Mouse (Mus musculus) liver, embryonic 13.5 days (tissue): Measurements from ENCODE around the gene Pitpnb. TPM values are rescaled to one million over a fixed set of nuclear protein-coding genes. Genes with fewer than 3 reads are reported as not detected.

Source experiments
- ATAC-seq: fragments of 200-750 bp; cut with Nextera tagmentation; 2 replicates; pipeline ENCODE4 v1.8.0; 2017; ENCODE audit warnings: low read depth, mild to moderate bottlenecking, moderate number of reproducible peaks, moderate library complexity
- DNase-seq: peaks from one replicate; pipeline ENCODE4 v3.0.0; 2022
- H3K27ac ChIP-seq: fragments of 300-500 bp; sonication (generic); 2 replicates; pipeline ENCODE4 v1.5.1; 2015; ENCODE audit warnings: moderate library complexity, mild to moderate bottlenecking, inconsistent platforms
- H3K27me3 ChIP-seq: fragments of 300-500 bp; sonication (generic); 2 replicates; pipeline ENCODE4 v1.6.1; 2015; ENCODE audit warnings: mild to moderate bottlenecking, inconsistent platforms
- H3K36me3 ChIP-seq: fragments of 300-500 bp; sonication (generic); 2 replicates; pipeline ENCODE4 v1.6.1; 2015; ENCODE audit warnings: mild to moderate bottlenecking, inconsistent platforms
- H3K4me1 ChIP-seq: fragments of 300-500 bp; sonication (generic); replicated peaks from 2 replicates; pipeline ENCODE4 v1.6.1; 2015; ENCODE audit warnings: inconsistent platforms
- H3K4me2 ChIP-seq: fragments of 300-500 bp; sonication (generic); 2 replicates; pipeline ENCODE4 v1.6.1; 2015; ENCODE audit warnings: inconsistent platforms, mild to moderate bottlenecking, moderate library complexity
- H3K4me3 ChIP-seq: fragments of 300-500 bp; sonication (generic); replicated peaks from 2 replicates; pipeline ENCODE4 v1.5.1; 2015; ENCODE audit warnings: mild to moderate bottlenecking, inconsistent platforms
- H3K9ac ChIP-seq: fragments of 300-500 bp; sonication (generic); 2 replicates; pipeline ENCODE4 v1.6.1; 2015; ENCODE audit warnings: mild to moderate bottlenecking, inconsistent platforms
- H3K9me3 ChIP-seq: fragments of 300-500 bp; sonication (generic); replicated peaks from 2 replicates; pipeline ENCODE4 v1.6.1; 2016; ENCODE audit warnings: inconsistent platforms
- WGBS: fragments of 180-500 bp; shearing (Covaris S2); methylation state at CpG from one replicate; pipeline ENCODE4 v1.1.7; 2015; ENCODE audit not compliant: insufficient replicate concordance; 5-methylcytosine and 5-hydroxymethylcytosine counted together
- polyA plus RNA-seq: library from polyadenylated mRNA; unstranded; fragments of >200 nt; fragmentation: Nextera tagmentation; extraction: Ambion mirVana; gene quantifications from 2 replicates; pipeline ENCODE4 v1.2.1, GENCODE M21; 2015

Pitpnb gene
- polyA plus RNA-seq, 1 experiment from 2014 or later = 41.1 TPM

- Histone ChIP-seq H3K9ac (no peak overlapping the region), H3K27me3 (peaks cover 43% of the 10 kb centered on the region), H3K4me2 (no peak overlapping the region), H3K4me1 (peaks cover 17% of the 10 kb centered on the region), H3K4me3 (no peak overlapping the region), H3K27ac (no peak overlapping the region), H3K9me3 (no peaks in the 10 kb centered on the region; the same call in 1 of the 2 replicates), H3K36me3 (0 out of 2 replicates have a peak, but pooled peaks cover 5% of the 10 kb centered on the region)
- WGBS = 81% methylated on average over 4 of the region's 4 CpGs
- ATAC-seq (no peak), DNase-seq (no peak)
Observed at GRCm38 (mm10) chr5:111423616-111424015, 93.1 kb downstream of the Pitpnb start.

DNA sequence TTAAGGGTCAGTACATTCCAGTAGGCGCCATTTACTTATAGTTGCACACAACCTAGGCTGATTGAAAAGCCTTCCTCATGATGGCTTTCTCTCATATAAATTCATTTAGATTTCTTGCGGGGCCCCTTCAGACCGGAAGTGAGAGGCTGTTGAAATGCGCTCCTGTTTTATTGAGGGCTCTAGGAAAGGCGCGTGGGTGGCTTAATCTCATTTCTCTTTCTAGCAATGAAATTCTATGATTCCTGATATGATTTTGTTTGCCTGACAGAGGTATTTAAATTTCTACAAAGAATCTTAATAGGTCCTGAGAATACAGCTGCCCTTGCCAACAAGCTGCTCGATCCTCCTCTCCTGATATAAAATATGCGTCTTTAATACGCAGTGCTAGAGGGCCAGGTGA is 95.2 kb downstream of the Pitpnb start:
- Histone ChIP-seq H3K27me3 (peaks cover 24% of the 10 kb centered on the region), H3K4me2 (no peak overlapping the region), H3K4me3 (no peak overlapping the region), H3K27ac (no peak overlapping the region), H3K9me3 (no peaks in the 10 kb centered on the region; the same call in 1 of the 2 replicates), H3K36me3 (0 out of 2 replicates have a peak, but pooled peaks cover 5% of the 10 kb centered on the region), H3K4me1 (0 out of 2 replicates have a peak, but pooled peaks cover 3% of the 10 kb centered on the region), H3K9ac (no peak overlapping the region)
- no peak for ATAC-seq
- WGBS = 77% methylated on average over 9 of the region's 9 CpGs
- no peak for DNase-seq

GRCm38 (mm10) chr5:111426249-111426648 is 95.7 kb downstream of the Pitpnb start:
- Histone ChIP-seq H3K4me3 (no peak overlapping the region), H3K9ac (no peak overlapping the region), H3K4me1 (peaks cover 6% of the 10 kb centered on the region; the same call in 1 of the 2 replicates), H3K9me3 (no peaks in the 10 kb centered on the region; the same call in 1 of the 2 replicates), H3K36me3 (0 out of 2 replicates have a peak, but pooled peaks cover 3% of the 10 kb centered on the region), H3K27me3 (peaks cover 19% of the 10 kb centered on the region), H3K27ac (no peak overlapping the region), H3K4me2 (no peak overlapping the region)
- WGBS = 62% methylated on average over 5 of the region's 5 CpGs
- DNase-seq = no peak
- ATAC-seq = no peak

GRCm38 (mm10) chr5:111428882-111429281 is 98.3 kb downstream of the Pitpnb start:
- no peak overlapping the region for H3K27ac ChIP-seq
- H3K4me1 ChIP-seq = peaks cover 9% of the 10 kb centered on the region; the same call in 1 of the 2 replicates
- H3K4me2 ChIP-seq = no peak overlapping the region
- ATAC-seq (no peak), DNase-seq (no peak)
- H3K36me3 ChIP-seq = no peaks in the 10 kb centered on the region
- no peaks in the 10 kb centered on the region; the same call in 1 of the 2 replicates for H3K9me3 ChIP-seq
- H3K4me3 ChIP-seq = no peak overlapping the region
- 57% methylated on average over 6 of the region's 6 CpGs for WGBS
- peaks cover 4% of the 10 kb centered on the region; the same call in 1 of the 2 replicates for H3K27me3 ChIP-seq
- H3K9ac ChIP-seq = no peak overlapping the region

- DNase-seq (no peak), ATAC-seq (no peak)
- no peak overlapping the region for H3K9ac ChIP-seq
- no peak overlapping the region for H3K27ac ChIP-seq
- WGBS = 41% methylated on average over 7 of the region's 7 CpGs
- peaks cover 15% of the 10 kb centered on the region for H3K4me1 ChIP-seq
- 0 out of 2 replicates have a peak, but pooled peaks cover 3% of the 10 kb centered on the region for H3K27me3 ChIP-seq
- no peak overlapping the region for H3K4me2 ChIP-seq
- no peaks in the 10 kb centered on the region; the same call in 1 of the 2 replicates for H3K9me3 ChIP-seq
- H3K36me3 ChIP-seq = no peaks in the 10 kb centered on the region
- no peak overlapping the region for H3K4me3 ChIP-seq
Observed at GRCm38 (mm10) chr5:111429726-111430125, 99.2 kb downstream of the Pitpnb start.

DNA sequence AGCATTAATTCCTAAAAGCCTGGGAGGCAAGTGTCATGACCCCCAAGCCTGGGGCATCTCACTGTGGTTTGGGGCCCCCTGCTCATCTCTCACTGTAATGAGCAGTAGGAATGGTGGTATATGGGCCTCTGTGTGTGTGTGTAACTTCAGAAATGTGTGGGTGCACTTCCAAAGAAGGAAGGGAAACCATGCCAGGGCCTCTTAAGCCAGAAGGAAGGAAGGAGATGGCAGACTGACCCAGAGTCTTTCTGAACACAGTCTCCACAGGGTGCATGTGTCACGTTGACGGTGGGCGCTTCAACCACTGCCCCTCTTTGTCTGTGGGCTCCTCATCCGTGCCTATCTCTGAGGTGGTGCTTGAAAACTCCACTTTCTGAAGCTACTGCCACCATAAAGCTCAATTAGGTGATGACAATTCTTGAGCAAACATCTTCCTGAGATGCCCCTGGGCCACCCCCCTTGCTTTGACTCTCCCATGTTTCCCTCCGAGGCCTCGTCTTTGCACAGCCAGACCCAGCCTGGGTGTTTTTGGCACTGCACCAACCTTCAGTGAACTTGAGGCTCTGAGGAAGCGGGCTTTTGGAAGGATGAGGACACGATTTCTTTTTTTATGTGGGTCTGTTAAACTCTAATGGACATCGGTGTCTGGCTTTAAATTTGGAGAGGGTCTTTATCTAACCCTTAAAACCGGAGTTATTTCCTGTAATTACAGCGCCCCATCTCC is 100.6 kb downstream of the Pitpnb start:
- Histone ChIP-seq H3K36me3 (no peaks in the 10 kb centered on the region), H3K27me3 (0 out of 2 replicates have a peak, but pooled peaks cover 3% of the 10 kb centered on the region), H3K27ac (no peak overlapping the region), H3K4me2 (no peak overlapping the region), H3K4me3 (no peak overlapping the region), H3K4me1 (peaks cover 18% of the 10 kb centered on the region), H3K9ac (no peak overlapping the region), H3K9me3 (no peaks in the 10 kb centered on the region)
- ATAC-seq = no peak
- 60% methylated on average over 11 of the region's 11 CpGs for WGBS
- no peak for DNase-seq

GRCm38 (mm10) chr5:111432842-111433241 is 102.3 kb downstream of the Pitpnb start:
- Histone ChIP-seq H3K27ac (no peak overlapping the region), H3K9ac (no peak overlapping the region), H3K4me1 (peaks cover 25% of the 10 kb centered on the region), H3K4me3 (no peak overlapping the region), H3K9me3 (no peaks in the 10 kb centered on the region), H3K4me2 (no peak overlapping the region), H3K36me3 (no peaks in the 10 kb centered on the region), H3K27me3 (peaks cover 7% of the 10 kb centered on the region; the same call in 1 of the 2 replicates)
- no peak for DNase-seq
- no peak for ATAC-seq
- 16% methylated on average over 5 of the region's 5 CpGs for whole genome bisulfite sequencing

DNA sequence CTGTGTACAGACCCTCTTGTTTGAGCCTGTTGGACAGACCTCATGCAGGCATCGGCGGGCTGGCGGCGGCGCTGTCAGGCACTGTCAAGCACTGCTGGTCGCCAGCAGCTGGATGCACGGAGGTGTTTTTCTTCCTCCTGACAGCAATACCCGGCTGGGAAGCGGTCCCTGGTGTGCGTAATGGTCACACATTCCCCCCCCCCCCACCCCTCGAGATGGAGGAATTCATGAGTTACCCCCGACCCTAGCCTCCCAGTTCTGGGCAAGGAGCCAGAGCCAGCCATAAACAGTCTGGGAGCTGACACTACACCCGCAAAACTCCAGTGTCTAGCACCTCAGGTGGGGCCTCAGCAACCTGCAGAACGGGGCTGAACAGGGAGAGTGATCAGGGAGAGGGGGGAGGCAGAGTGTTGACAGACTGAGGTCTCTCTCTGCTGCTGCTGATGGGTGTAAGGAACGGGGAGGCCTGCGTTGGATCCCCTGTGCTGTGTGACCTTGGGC is 103.8 kb downstream of the Pitpnb start:
- Histone ChIP-seq H3K36me3 (no peaks in the 10 kb centered on the region), H3K4me3 (no peak overlapping the region), H3K9ac (no peak overlapping the region), H3K4me2 (no peak overlapping the region), H3K27ac (no peak overlapping the region), H3K27me3 (peaks cover 7% of the 10 kb centered on the region; the same call in 1 of the 2 replicates), H3K9me3 (no peaks in the 10 kb centered on the region), H3K4me1 (peaks cover 25% of the 10 kb centered on the region)
- DNase-seq (no peak), ATAC-seq (no peak)
- 73% methylated on average over 15 of the region's 16 CpGs for WGBS

GRCm38 (mm10) chr5:111436260-111436659 is 105.7 kb downstream of the Pitpnb start:
- peaks cover 4% of the 10 kb centered on the region; the same call in 1 of the 2 replicates for H3K27me3 ChIP-seq
- no peak overlapping the region for H3K4me2 ChIP-seq
- no peaks in the 10 kb centered on the region for H3K9me3 ChIP-seq
- 18% methylated on average over 7 of the region's 7 CpGs for WGBS
- H3K4me1 ChIP-seq = peaks cover 19% of the 10 kb centered on the region
- no peak overlapping the region for H3K9ac ChIP-seq
- no peak overlapping the region for H3K4me3 ChIP-seq
- no peak overlapping the region for H3K27ac ChIP-seq
- H3K36me3 ChIP-seq = no peaks in the 10 kb centered on the region
- DNase-seq (no peak), ATAC-seq (peak; percentile 25; the same call in 1 of the 2 replicates)

- no peak overlapping the region for H3K9ac ChIP-seq
- DNase-seq (no peak), ATAC-seq (no peak)
Observed at GRCm38 (mm10) chr5:111437205-111437604, 106.6 kb downstream of the Pitpnb start.

More at GRCm38 (mm10) chr5:111437205-111437604, 106.6 kb downstream of the Pitpnb start:
- no peaks in the 10 kb centered on the region for H3K36me3 ChIP-seq
- WGBS = 59% methylated on average over 7 of the region's 7 CpGs
- no peak overlapping the region for H3K27ac ChIP-seq
- no peak overlapping the region for H3K4me2 ChIP-seq
- H3K9me3 ChIP-seq = no peaks in the 10 kb centered on the region
- no peak overlapping the region for H3K4me3 ChIP-seq
- H3K27me3 ChIP-seq = peaks cover 4% of the 10 kb centered on the region; the same call in 1 of the 2 replicates
- H3K4me1 ChIP-seq = peaks cover 22% of the 10 kb centered on the region
